Mouse (Mus musculus): ENCODE results near the gene Slc22a1.

Slc22a1 gene

DNA sequence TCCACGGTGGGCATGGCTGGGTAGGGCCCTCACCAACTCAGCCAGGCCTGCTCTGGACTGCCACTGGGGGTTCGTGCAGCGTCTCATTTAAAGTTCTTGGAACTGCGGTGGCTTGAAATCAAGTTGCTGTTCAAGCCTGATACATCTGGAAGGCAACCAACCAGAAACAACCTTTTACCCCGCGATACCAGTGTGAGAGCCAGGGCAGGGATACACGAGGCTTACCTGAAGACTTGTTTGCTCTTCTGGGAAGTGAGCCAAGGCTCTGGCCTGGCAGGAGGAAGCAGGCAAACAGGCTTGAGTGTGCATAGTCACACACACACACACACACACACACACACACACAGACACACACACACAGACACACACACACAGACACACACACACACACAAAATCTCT lies at the start of gene Slc22a1:
Gene Slc22a1 (minus strand): TSS at position 184 of the 400 bp plus-strand sequence.
- DNase-seq (ENCODE audit: low read depth) = no peak

DNA sequence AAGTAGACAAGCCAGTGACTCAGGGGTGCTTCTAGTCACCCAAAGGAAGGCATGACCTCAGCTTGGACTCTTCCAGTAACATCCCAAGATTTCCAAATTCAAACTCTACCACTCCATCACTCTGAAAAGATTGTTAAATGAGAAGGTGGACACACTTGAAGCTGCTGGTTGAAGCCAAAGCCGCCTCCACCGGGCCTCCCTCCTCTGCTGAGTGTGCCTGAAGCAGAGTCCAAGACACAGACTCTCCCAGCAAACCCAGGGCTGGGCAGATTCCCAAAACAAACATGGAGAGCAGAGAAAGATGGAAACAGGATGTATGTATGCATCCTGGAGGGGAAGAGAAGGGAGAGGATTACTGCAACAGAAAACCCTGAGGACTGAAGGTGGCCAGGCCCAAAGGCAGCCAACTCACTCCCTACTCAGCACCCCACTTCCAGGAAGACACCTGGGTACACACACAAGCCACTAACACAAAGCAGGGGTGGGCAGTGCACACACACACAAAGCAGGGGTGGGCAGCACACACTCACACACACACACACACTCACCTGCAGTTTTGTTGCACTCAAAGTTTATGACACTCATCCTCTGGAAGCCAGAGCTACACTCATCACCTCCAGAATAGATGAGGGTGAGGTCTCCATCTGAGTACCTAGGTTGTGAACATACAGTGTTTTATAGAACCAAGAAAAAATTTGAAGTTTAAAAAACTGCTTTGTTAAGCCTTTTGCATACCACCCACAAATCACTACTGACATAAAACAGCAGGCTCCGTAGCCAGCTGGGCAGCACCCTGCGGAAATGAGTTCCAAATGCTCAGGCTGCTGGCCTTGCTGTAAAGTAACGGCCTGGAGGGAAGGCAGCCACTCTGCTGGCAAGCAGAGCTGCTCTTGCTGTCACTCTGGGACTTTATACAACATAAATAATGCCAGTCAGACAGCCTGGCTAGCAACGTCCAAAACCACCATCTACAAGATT lies 49.4 kb upstream of the Slc22a1 start:
- DNase-seq (ENCODE audit: low read depth) = no peak

DNA sequence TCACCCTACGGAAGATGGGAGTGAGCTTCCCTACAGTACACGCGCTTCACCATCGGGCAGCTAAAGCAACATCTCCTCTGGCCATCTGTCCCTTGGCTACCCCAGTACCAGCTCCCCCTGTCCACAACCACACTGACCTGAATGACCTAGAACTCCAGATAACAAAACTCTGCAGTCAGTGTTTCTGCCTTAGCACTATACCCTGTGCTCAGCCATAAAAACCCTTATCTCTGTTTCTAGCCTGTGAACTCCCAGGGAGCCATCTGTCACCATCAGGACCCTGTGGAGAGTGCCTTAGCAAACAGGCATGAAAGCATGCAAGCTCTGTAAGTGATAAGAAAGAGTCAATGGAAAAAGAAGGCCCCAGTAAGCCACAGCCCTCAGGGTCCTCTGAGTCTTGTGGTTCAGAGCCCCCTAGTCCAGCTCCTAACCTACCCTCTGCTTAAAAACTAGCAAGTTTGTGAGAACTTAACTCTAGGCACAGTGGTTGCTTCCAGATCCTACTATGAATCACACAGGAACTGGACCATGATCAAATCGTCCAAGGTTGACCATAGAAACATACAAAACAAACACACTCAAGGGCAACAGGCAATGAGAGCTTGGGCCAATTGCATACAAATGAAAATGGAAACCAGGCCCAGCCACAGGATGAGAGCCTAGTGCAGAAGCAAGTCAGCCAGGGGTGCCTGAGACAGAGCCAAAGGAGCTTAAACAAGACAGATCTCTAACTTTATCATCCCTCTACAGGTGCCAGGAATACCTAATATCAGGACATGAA lies 48.5 kb upstream of the Slc22a1 start:
- DNase-seq (ENCODE audit: low read depth) = peak; percentile 7

DNA sequence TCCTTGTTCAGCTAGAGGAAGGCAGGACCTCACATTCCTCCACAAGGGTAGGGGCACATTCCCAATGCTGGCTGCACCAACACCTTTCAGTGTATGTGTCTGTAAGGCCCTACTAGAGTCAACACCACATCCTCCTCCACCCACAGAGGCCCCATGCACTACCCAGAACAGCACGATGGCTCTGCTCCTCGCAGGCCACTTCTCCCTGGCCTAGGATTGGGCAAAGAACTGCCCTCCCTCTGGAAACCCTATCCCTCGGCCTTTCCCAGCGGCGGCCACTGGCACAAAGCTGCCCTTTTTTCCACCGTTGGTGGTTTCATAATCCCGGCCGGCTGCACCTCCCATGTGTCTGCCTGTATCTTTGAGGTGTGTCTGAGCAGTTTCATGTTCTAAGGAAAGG lies 47.0 kb upstream of the Slc22a1 start:
- DNase-seq (ENCODE audit: low read depth) = no peak

DNA sequence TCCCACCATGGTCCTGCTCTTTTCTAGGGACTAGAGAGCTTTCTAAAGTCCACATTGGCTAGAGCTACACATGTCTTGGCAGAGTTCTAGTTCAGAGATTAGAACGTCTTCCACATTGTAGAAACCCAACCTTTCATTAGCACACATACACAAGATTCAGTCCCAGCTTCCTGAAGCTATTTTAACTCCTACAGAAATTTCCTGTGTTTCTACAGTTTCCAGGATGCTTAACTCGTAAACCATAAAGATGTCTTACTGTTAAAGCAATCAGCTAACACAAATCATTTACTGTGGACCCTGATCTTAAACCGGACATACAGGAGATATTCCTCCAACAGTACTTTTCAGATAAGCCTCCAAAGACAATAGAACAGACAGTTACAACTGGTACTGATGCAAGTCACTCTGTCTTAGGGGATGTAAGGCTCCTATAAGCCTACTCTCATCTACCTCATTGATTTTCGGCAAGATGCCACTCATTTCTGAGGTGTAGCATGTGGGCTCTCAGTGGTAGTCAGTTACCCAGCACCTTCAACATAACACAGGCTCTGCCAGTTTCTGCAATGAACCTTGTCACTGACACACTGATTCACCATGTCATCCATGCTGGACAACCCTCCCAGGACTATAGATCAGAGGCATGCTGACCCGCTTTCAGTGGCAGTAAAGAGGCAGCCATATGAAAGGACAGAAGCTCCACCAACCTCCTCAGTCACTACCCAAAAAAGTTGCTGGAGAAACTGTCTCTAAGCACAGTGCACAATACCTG lies 45.7 kb upstream of the Slc22a1 start:
- DNase-seq (ENCODE audit: low read depth) = no peak

DNA sequence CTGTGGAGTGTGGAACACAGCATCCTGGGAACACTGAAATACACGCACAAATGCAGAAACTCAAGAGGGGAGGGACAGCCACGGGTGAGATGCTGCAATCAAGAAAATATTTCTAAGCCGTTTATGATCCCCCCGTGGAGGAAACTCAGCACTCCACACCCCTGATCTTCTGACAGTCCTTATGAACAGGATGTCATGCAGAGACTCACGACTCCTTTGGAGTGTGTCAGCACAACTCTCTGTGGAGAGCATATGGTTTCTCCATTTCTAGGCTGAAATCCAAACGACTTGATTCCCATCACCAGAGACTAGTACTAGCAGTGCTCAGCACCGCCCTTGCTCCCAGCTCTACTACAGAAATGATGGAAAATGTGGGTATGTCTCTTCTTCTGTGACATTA lies 42.6 kb upstream of the Slc22a1 start:
- DNase-seq (ENCODE audit: low read depth) = no peak

DNA sequence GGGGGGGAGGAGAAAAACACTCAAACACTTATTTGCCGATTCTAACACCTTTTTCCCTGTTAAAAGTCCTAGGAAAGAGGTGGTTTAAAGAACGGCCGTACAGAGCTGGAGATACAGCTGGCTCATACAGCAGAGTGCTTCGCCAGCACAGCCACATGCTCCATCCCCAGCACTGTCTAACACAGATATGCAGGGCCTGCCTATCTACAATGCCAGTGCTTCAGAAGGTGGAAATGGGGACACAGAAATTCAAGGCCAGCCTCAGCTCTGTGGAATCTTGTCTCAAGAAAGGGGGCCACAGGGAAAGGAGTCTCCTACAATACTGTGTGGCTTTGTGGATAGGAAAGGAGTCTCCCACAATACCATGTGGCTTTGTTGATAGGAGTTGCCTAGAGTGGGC lies 41.8 kb upstream of the Slc22a1 start:
- DNase-seq (ENCODE audit: low read depth) = no peak

DNA sequence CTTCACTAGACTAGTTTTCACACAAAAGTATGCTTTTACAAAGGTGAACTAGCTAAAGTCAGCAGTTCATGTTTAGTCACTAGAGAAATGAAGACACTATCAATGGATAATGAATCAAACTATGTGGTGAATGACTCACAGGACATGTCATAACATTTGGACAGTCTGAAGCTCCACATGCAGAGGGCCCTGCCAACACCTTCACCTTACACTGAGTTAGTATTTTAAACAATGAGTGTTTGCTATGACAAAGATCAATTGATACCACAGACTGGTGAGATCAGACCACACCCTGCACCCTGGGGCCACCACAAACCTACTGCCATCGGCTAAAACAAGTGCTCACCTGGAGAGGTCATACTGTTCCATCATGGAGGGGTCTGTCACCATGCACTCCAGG lies 39.4 kb upstream of the Slc22a1 start:
- DNase-seq (ENCODE audit: low read depth) = peak; percentile 22

DNA sequence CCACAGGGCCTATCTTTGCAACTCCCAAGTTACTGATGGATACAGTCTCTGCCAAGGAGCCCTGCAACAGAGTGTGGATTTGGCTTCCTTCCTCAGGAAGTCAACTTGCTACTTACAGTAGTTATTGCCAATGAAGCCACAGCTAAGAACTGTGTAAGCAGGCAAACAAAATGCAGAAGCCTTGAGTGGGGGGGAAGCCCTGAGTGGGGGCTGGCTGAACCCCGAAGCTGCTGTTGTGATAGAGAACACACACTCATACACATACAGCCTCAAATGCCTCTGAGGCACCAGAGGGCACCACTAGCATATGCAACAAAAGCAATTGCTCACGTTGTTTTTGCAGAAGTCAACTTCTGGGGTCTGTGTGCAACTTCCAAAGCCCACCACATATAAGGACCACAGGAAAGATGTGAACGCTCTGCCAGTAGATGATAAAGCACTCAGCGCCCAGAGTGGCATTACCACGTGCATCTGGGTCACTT lies 38.5 kb upstream of the Slc22a1 start:
- DNase-seq (ENCODE audit: low read depth) = peak; percentile 8

DNA sequence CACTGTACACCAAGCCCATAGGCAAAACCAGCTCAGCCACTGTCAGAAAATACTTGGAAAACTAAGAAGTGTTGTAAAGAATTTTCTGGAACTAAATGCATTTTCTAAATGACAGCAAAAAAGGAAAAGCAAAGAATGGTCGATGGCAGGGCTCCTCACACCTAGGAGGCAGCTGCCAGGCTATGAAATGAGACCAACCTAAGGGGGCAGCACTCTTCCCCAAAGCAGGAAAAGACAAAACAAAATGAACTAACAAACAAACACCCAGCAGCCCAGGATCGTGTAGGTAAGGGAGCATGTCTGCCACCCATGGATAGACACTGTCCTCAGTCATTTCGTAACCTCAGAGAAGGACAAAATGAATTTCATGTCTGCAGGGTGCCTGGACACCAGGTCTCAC lies 37.4 kb upstream of the Slc22a1 start:
- no peak for DNase-seq (ENCODE audit: low read depth)

DNA sequence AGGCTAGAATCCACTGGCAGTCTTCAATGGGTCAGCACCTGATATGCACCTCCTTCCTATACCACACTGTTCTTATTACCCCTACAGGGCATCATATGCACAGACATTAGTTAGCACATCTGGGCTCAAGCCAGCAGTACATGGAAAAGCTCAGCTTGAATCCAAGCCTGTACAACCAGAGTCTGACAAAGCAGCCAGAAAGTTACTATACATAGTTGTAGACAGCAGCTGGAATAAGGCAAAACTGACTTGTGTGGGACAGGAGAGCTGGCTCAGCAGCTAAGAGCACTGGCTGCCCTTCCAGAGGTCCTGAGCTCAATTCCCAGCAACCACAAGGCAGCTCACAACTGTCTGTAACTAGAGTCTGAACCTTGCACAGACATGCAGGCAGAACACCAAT lies 36.6 kb upstream of the Slc22a1 start:
- no peak for DNase-seq (ENCODE audit: low read depth)

DNA sequence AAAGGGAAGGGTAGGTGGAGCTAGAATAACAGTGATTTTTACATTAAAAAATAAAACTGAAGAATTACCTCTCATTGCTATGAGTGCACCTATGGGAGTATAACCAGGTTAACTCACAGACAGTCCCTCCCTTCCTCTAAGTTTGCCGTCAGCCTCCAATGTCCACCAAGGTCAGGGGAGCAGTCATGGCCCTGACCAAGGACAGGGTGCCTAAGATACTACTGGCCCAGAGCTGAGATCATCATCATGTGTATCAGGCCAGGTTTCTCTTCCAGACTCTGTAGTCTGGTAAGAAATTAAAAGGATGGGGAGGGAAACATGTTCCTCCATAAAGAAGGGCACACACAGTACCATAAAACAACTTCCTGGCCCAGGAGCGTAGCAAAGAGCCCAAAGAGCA lies 35.3 kb upstream of the Slc22a1 start:
- no peak for DNase-seq (ENCODE audit: low read depth)

DNA sequence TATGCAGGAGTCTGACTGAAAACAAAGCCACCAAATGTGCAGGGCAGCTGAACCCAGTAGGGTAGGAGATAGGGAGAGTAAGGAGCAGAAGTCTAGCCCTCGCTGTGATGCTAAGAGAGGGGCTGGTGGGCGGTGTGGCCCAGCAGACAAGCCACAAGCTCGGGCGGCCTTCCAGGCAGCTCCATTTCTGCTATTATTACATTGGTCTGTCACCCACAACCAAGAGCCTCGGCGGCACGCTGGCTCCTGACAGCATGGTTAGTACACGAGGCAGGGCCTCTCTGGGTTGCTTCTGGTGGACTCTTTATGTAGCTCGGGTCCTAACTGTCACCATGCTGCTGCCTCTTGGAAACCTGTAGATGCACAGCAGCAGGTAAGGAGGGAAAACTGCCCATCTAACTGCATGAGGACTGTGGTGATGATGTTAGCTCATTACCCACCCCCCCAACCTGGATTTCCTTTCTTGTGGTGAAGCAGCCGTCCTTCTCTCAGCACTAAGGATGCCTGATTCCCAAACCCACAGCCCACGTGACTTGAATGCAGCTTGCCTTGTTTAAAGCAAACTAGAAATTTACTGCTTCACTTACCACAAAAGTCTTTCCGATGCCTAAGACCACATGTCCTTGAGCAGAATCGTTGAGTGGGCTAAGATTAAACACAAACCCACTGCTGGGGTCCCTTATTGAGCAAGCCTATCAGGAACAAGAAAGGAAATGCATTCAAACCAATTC lies 34.6 kb upstream of the Slc22a1 start:
- no peak for DNase-seq (ENCODE audit: low read depth)

DNA sequence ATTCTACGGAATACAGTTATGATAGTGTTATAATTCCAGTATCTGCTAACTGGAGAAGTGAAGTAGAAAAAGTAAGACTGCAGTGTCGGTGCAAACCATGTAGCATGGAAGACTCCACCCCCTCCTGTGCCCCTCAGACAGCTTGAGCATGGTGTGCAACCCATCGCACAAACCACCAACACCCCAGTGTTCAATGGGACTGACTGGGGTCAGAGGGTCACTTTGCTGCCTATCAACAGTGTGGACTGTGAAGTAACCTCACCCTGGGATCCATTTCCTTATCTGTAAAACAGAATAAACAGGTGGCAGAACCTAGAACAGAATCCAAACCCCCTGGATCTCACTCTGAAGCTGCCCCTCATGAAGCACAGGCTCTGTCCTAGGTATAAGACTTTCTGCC lies 32.8 kb upstream of the Slc22a1 start:
- DNase-seq (ENCODE audit: low read depth) = no peak

DNA sequence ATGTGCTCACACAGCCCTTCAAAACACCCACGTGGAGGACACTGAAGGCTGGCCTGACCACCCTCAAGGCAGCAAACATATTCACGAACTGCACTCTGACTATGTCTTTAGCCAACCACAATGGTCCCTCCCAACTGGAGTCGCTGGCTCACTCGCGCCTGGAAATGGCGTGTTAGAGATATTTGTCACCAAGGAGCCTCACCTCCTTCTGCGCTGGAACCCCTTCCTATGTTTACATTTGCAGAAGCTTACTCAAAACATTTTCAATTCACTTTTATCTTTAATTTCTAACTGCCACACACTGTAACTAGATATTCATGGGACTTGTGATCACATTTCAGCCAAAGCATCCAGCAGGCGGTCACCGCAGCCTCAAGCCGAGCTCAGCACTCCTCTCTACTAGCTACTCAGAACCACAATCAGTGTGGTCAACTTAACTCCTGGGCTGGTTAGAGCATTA lies 31.0 kb upstream of the Slc22a1 start:
- no peak for DNase-seq (ENCODE audit: low read depth)

DNA sequence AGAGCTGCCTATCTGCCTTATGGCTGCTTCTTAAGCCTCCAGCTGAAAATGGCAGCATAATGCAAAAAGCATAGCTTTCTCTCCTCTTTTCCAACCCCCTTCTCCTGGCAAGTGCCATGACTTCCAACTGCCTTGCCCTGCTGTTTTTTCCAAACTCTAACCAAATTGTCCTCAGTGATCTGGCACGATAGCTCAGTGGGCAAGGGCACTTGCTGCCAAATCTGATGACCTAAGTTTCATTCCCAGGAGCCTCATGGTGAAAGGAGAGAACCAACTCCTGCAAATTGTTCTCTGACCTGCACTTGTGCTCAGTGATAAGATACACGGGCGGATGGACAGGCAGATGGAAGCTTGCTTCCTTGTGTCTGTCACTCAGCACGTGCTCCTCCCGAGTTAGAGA lies 27.3 kb upstream of the Slc22a1 start:
- DNase-seq (ENCODE audit: low read depth) = no peak

DNA sequence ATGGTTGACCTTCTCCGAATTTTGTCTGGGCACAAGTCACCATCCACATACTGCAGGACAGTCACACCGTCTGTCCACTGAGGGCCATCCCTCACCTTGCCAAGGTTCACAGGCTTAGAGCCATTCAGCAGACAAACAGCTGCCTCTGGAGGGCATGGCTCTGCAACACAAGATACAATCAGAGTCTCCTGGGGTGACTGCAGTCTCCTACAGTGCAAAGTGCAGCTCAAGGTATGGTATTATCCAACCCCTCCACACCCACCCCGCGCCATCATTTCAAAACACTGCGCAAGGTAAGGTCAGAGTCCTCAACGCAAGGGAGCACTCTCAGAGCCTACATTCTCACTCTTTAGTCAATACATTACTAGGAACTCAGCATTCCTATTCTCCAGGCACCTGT lies 24.7 kb upstream of the Slc22a1 start:
- no peak for DNase-seq (ENCODE audit: low read depth)

DNA sequence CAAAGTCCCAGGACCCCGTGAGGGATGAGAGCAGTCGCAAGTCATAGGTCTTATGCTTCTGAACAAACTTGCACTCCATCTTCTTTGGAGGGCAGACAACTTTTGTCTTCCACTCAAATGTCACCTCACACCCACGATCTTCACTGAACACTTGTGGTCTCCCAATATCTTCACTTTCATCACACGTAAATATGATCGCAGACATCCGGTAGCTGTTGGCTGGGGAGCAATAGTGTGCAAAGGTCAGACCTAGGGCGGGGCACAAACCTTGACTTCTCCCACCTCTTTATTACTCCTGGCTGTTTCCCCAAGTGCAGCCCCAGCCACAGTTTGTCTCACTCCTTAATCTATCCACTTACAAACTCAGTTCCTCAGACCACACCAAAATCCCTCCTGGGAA lies 16.3 kb upstream of the Slc22a1 start:
- no peak for DNase-seq (ENCODE audit: low read depth)

DNA sequence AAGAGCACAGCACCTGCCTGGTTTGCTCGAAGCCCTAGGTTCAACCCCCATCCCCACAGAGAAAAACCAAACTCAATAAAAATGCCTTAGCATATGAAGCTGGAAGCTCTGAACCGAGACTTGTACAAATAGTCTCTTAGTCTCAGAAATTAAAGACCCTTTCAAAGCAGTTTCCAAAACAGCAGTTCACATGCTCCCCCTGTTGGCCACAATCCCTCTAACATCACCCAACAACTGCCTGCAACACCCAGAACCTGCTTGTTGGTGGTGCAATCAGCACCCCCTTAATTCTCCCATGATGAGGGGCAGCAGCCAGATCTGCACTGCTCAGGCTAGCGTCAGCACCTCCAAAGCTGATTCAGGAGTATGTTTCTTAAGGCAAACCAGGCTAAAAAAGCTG lies 13.9 kb upstream of the Slc22a1 start:
- DNase-seq (ENCODE audit: low read depth) = peak; percentile 18

DNA sequence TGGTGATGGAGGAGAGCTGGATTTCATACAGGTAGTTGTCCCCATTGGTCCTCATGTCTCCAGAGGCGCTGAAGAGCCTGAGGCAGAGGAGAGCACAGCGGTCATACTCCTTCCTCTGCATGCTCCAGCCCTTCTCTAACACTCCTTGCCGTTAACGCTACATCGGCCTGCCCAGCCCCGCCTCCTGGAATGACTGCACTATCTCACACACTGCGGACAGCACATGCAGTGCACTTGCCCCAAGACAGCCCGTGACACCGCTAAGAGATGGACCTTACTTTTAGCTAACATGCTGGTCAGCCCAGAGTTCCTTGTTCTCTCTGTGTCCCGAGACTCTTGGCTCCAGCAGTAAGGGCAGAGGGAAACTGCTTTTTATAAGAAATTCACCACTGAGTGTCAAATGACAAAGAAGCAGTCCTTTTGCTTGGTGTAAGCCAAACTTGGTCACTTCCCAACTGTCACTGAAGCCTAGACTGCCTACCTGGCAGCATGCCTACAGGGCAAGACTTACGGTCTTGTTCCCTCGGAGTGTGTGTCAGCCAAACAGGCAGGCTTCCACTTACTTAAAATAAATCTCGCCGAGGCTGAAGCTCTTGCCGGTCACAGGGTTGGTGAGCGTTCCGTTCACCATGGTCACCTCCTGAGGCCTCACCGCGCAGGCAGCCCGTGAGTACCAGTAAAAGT lies 12.9 kb upstream of the Slc22a1 start:
- DNase-seq (ENCODE audit: low read depth) = no peak

All from 416B (cell line).